Mouse (Mus musculus) spleen, adult 2 months (tissue): ENCODE measurements at regions not wholly inside any gene's neighbourhood (a gene's known extent, or its start where the extent isn't known, plus 50 kb on each side); places are given as distances from the start of the nearest gene placed in this dataset.

Experiments
- CTCF ChIP-seq: fragments of 200-500 bp; IDR thresholded peaks from 2 replicates; pipeline ENCODE4 v1.5.1; 2011; ENCODE audit warnings: mild to moderate bottlenecking, inconsistent platforms; ENCODE audit not compliant: insufficient read depth, insufficient read length, insufficient replicate concordance; ENCODE audit errors: extremely low read depth
- POLR2A ChIP-seq: fragments of 200-500 bp; IDR thresholded peaks from 2 replicates; pipeline ENCODE4 v1.6.1; 2011; ENCODE audit warnings: low read depth, low read length, inconsistent platforms

GRCm38 (mm10) chr4:9033106-9033642, 794.3 kb upstream of the Car8 start:
- no peak for TF ChIP-seq CTCF
- no peak for TF ChIP-seq POLR2A
